Mouse (Mus musculus): ENCODE data around the gene Trim8.

DNA sequence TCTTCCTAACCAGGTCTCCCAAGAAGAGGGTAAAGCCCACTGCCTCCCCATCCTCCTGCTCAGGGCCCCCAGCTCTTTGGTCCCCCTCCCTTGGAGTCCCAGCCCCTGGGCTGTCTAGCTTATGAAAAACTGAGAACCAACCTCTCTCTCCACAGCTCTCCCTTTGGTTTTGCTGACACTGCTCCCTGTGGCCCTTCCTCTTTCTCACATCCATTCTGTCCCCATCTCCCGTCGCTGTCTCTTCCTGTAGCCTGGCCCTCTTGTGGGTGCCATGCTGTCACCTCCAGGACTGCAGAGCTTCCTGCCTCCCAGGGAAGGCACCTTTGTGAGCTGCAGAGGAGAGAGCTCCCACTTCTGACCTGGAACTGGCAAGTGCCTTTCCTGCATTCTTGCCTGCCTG, 14.8 kb upstream of the Trim8 start:
- TF ChIP-seq CTCF (IDR thresholded peaks at IDR 0.05; ENCODE audit: low read depth) (no peak), EP300 (IDR thresholded peaks at IDR 0.05; ENCODE audit: low read depth) (no peak)
